Mouse (Mus musculus) stomach, embryonic 14.5 days (tissue): ENCODE measurements at regions not wholly inside any gene's neighbourhood (a gene's known extent, or its start where the extent isn't known, plus 50 kb on each side); places are given as distances from the start of the nearest gene placed in this dataset.

ENCODE experiments used
- ATAC-seq: fragments of 200-750 bp; cut with Nextera tagmentation; 2 replicates; pipeline ENCODE4 v1.8.0; 2017; ENCODE audit warnings: low read depth, moderate TSS enrichment; ENCODE audit not compliant: insufficient number of reproducible peaks, insufficient read depth, low FRiP score
- H3K27ac ChIP-seq: fragments of 300-500 bp; sonication (generic); 2 replicates; pipeline ENCODE4 v1.5.1; 2014; ENCODE audit warnings: mild to moderate bottlenecking, low read length, moderate library complexity, mixed read lengths
- H3K27me3 ChIP-seq: fragments of 300-500 bp; sonication (generic); 2 replicates; pipeline ENCODE4 v1.6.1; 2014; ENCODE audit warnings: low read length, control low read depth, mixed read lengths; ENCODE audit not compliant: control insufficient read depth, insufficient read depth
- H3K36me3 ChIP-seq: fragments of 300-500 bp; sonication (generic); 2 replicates; pipeline ENCODE4 v1.6.1; 2014; ENCODE audit warnings: mild to moderate bottlenecking, control low read depth, low read length, moderate library complexity, mixed read lengths; ENCODE audit not compliant: control insufficient read depth, insufficient read depth
- H3K4me1 ChIP-seq: fragments of 300-500 bp; sonication (generic); 2 replicates; pipeline ENCODE4 v1.6.1; 2014; ENCODE audit warnings: low read length, control low read depth, mixed read lengths; ENCODE audit not compliant: control insufficient read depth, insufficient read depth
- H3K4me2 ChIP-seq: fragments of 300-500 bp; sonication (generic); replicated peaks from 2 replicates; pipeline ENCODE4 v1.6.1; 2014; ENCODE audit warnings: low read depth, low read length, control low read depth
- H3K4me3 ChIP-seq: fragments of 300-500 bp; sonication (generic); 2 replicates; pipeline ENCODE4 v1.5.1; 2014; ENCODE audit warnings: low read depth, low read length, control low read depth
- H3K9ac ChIP-seq: fragments of 300-500 bp; sonication (generic); replicated peaks from 2 replicates; pipeline ENCODE4 v1.6.1; 2014; ENCODE audit warnings: low read depth, mild to moderate bottlenecking, control low read depth, low read length, moderate library complexity, mixed read lengths
- H3K9me3 ChIP-seq: fragments of 300-500 bp; sonication (generic); 2 replicates; pipeline ENCODE4 v1.6.1; 2016; ENCODE audit warnings: low read depth, low read length, control low read depth; ENCODE audit not compliant: control insufficient read depth
- WGBS: fragments of 180-500 bp; shearing (Covaris S2); extraction: QIAGEN DNeasy Blood & Tissue Kit; methylation state at CpG from one replicate; pipeline ENCODE4 v1.1.7; 2014; 5-methylcytosine and 5-hydroxymethylcytosine counted together

DNA sequence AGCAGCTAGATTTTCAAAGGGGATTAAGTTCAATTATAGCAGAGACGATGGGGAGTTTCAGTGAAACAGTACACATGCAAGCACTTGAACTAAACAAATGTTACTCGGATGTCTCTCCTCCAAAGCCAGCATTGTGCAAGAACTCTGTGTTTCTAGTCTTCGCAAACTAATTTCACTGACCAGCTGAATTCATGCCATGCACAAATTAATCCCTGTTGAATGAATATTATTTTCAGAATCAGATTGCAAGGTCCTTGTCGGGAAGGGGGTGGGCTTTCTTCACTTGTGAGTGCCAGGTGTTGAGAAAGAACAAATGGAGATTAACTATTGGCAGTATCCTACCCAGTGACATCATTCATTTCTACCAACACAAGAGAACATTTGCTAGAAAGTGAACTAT, 514.6 kb upstream of the Nr5a2 start:
- ATAC-seq: no peak
- Histone ChIP-seq H3K9me3 (no peaks in the 10 kb centered on the region), H3K36me3 (no peaks in the 10 kb centered on the region), H3K4me3 (no peak overlapping the region), H3K27ac (no peak overlapping the region), H3K9ac (no peak overlapping the region), H3K4me2 (no peak overlapping the region), H3K27me3 (no peaks in the 10 kb centered on the region), H3K4me1 (no peaks in the 10 kb centered on the region)
- WGBS: 69% methylated on average over 4 of the region's 4 CpGs

- H3K4me3 ChIP-seq: no peak overlapping the region
- 78% methylated on average over 4 of the region's 4 CpGs for WGBS
- no peak overlapping the region for H3K9ac ChIP-seq
- no peaks in the 10 kb centered on the region for H3K9me3 ChIP-seq
- H3K4me1 ChIP-seq: no peaks in the 10 kb centered on the region
- ATAC-seq: no peak
- no peak overlapping the region for H3K27ac ChIP-seq
- no peak overlapping the region for H3K4me2 ChIP-seq
- H3K36me3 ChIP-seq: no peaks in the 10 kb centered on the region
- no peaks in the 10 kb centered on the region for H3K27me3 ChIP-seq
Observed at GRCm38 (mm10) chr1:137473800-137474685, 513.8 kb upstream of the Nr5a2 start.

DNA sequence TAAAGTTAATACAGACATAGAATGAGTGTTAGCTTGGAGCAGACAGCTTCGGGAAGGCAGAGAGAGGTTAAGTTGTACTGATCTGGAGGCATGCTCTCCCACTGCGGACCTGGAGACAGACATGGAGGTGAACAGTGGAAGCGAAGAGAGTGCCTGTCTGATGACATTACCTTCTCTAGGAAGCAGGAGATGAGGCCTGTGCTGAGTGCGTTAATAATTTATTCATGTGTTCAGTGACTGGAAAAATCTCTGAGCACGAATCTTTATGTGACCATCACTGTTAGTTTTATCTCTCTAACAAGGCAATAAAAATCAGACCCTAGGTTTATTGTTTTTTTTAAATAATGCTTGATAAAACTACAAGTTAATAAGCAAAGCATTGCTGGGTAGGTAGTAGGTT, 504.7 kb upstream of the Nr5a2 start:
- H3K9ac ChIP-seq: no peak overlapping the region
- no peak overlapping the region for H3K4me3 ChIP-seq
- no peaks in the 10 kb centered on the region for H3K9me3 ChIP-seq
- WGBS: 92% methylated on average over 5 of the region's 5 CpGs
- ATAC-seq: no peak
- H3K4me2 ChIP-seq: no peak overlapping the region
- no peak overlapping the region for H3K27ac ChIP-seq
- no peaks in the 10 kb centered on the region for H3K4me1 ChIP-seq
- H3K36me3 ChIP-seq: no peaks in the 10 kb centered on the region
- H3K27me3 ChIP-seq: no peaks in the 10 kb centered on the region

DNA sequence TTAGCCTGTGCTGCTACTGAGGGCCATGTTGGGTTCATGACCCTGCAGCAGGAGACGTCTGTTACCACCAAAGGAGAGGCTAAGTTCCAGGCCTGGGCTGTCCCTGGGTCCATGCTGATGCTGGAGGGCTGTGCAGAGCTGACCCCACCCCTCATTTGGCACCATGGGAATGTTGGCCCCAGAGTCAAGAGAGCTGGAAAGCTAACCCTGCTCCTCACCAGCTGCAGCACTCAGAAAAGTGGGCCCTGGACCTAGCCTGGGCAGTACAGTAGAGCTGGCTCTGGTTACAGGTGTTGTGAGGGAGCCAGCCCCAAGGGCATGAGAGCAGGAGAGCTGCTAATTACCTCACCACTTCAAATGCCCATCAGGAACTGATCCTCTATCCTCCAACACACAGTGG, 500.9 kb upstream of the Nr5a2 start:
- Histone ChIP-seq H3K27ac (no peak overlapping the region), H3K27me3 (no peaks in the 10 kb centered on the region)
- WGBS: 64% methylated on average over 1 of the region's 1 CpGs

DNA sequence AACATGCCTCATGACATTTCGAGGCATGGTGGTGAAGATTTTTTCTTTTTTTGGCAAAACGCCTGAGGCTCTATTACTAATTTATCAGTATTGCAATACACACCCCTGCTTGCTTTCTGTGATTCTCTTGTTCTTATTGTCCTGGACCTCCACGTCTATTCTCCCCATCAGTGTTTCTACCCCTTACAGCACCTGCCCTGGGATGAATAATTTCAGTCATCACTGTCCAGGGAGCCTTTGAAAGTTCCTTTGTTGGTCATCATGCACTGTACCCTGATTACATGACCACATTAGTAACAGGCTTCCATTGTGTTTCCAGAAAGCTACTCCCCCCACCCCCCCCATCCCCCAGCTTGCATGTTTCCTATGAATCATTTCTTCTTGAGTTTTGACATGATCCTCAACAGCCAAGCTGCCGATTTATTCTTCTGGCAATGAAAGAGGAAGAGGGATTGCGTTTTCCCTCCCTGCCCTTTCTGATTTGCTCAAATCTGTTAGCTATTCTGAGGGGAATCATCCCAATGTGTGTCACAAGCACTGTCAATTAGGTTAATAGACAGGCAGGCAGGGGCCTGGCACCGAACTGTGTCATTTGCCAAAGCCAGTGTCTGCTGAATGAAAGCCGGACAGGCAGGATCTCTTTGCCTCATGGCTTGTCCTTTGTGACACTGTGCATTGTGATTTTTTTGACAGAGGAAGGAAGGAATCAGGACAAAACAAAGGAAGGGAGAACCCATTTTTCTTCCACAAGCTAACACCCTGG, 493.4 kb upstream of the Nr5a2 start:
- ATAC-seq: no peak

More for the DNA sequence above, 500.9 kb upstream of the Nr5a2 start:
- H3K4me1 ChIP-seq: no peaks in the 10 kb centered on the region
- H3K4me2 ChIP-seq: no peak overlapping the region
- no peak overlapping the region for H3K4me3 ChIP-seq
- no peaks in the 10 kb centered on the region for H3K9me3 ChIP-seq
- ATAC-seq: no peak
- no peaks in the 10 kb centered on the region for H3K36me3 ChIP-seq
- H3K9ac ChIP-seq: no peak overlapping the region

DNA sequence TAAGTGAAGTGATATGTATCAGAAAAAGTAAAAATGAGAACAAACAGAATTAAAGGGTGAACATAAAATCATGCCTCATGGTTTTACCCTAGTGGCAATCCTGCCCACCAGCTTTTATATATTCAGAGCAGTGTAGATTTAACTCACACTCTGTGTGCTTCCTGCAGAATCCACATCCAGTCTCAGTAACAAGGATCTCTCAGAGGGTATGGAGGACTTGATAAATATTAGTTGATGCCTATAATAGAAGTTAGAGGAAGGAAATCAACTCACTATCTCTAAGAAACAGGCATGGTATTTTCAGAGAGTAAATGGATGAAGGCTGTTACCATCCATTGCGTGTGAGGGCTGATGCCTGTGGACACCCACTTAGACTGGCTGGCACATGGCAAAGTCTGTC, 492.5 kb upstream of the Nr5a2 start:
- H3K27me3 ChIP-seq: no peaks in the 10 kb centered on the region
- H3K9me3 ChIP-seq: no peaks in the 10 kb centered on the region
- H3K9ac ChIP-seq: no peak overlapping the region
- H3K4me1 ChIP-seq: no peaks in the 10 kb centered on the region
- H3K27ac ChIP-seq: no peak overlapping the region
- no peaks in the 10 kb centered on the region for H3K36me3 ChIP-seq
- ATAC-seq: no peak
- 76% methylated on average over 1 of the region's 1 CpGs for WGBS
- no peak overlapping the region for H3K4me3 ChIP-seq
- no peak overlapping the region for H3K4me2 ChIP-seq

More for the DNA sequence above, 493.4 kb upstream of the Nr5a2 start:
- Histone ChIP-seq H3K4me1 (no peaks in the 10 kb centered on the region), H3K9me3 (no peaks in the 10 kb centered on the region), H3K36me3 (no peaks in the 10 kb centered on the region), H3K4me3 (no peak overlapping the region), H3K27me3 (no peaks in the 10 kb centered on the region), H3K27ac (no peak overlapping the region), H3K4me2 (no peak overlapping the region), H3K9ac (no peak overlapping the region)
- 70% methylated on average over 7 of the region's 7 CpGs for WGBS

- no peak for ATAC-seq
- H3K27me3 ChIP-seq: no peaks in the 10 kb centered on the region
- H3K4me3 ChIP-seq: no peak overlapping the region
- no peak overlapping the region for H3K9ac ChIP-seq
- no peak overlapping the region for H3K4me2 ChIP-seq
- H3K36me3 ChIP-seq: no peaks in the 10 kb centered on the region
- 65% methylated on average over 3 of the region's 3 CpGs for WGBS
- no peak overlapping the region for H3K27ac ChIP-seq
- H3K4me1 ChIP-seq: no peaks in the 10 kb centered on the region
- no peaks in the 10 kb centered on the region for H3K9me3 ChIP-seq
Observed at GRCm38 (mm10) chr1:137446497-137446896, 486.2 kb upstream of the Nr5a2 start.

DNA sequence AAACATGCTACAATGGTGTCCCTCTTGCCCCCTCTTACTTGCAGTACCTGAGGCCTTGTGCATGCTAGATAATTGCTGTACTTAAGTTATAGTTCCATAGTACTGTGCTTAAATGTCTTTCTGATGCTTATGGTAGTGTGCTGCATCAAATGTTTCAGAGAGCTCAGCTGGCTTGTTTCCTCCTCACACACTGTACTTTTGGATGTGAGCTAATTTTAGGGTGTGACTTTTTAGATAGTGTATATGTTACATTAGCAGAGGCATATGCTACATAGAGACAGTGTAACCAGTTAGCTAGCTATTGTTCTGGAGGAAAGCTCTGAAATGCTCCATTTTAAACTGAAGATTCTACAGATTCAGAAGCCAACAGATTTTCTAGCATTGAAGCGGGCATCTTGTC, 467.9 kb upstream of the Nr5a2 start:
- no peak for ATAC-seq

More for the DNA sequence above, 467.9 kb upstream of the Nr5a2 start:
- no peaks in the 10 kb centered on the region for H3K27me3 ChIP-seq
- H3K9me3 ChIP-seq: no peaks in the 10 kb centered on the region
- 88% methylated on average over 1 of the region's 1 CpGs for WGBS
- no peak overlapping the region for H3K9ac ChIP-seq
- no peaks in the 10 kb centered on the region for H3K36me3 ChIP-seq
- no peak overlapping the region for H3K27ac ChIP-seq
- no peaks in the 10 kb centered on the region for H3K4me1 ChIP-seq
- H3K4me3 ChIP-seq: no peak overlapping the region
- H3K4me2 ChIP-seq: no peak overlapping the region
